Mouse (Mus musculus): ENCODE data around the gene Opa3. TPM values are rescaled to one million over a fixed set of nuclear protein-coding genes. Genes with fewer than 3 reads are reported as not detected.
"Not testable (repeated sequence)": the region's sequence is repeated elsewhere in the genome, so short reads cannot be mapped to it uniquely, and the experiment has no call there.

Opa3 gene
- polyA plus RNA-seq, 1 experiment from 2014 or later = 50.7 TPM

DNA sequence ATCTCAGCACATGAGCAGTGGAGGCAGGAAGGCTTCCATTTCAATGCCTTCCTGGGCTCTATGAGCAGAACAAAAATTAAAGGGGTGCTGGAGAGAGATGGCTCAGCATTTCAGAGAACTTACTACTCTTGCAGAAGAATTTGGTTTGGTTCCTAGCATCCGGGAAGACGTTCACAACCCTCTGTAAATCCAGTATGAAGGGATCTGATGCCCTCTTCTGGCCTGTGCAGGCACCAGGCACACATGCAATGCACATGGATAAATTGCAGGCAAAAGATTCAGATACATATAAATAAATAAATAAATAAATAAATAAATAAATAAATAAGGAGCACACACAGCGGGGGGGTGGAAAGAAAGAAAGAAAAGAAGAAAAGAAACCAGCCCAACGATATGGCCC, 48.1 kb downstream of the Opa3 start:
- Histone ChIP-seq H3K27ac (no peak overlapping the region), H3K27me3 (ENCODE audit: poor library complexity, severe bottlenecking) (peaks cover 45% of the 10 kb centered on the region), H3K9me3 (no peaks in the 10 kb centered on the region), H3K36me3 (replicated peaks) (no peaks in the 10 kb centered on the region), H3K4me3 (no peak overlapping the region), H3K4me1 (peaks cover 15% of the 10 kb centered on the region)
- DNase-seq (ENCODE audit: extremely low spot score, low spot score) = no peak
- 53% methylated on average over 4 of the region's 4 CpGs for WGBS

DNA sequence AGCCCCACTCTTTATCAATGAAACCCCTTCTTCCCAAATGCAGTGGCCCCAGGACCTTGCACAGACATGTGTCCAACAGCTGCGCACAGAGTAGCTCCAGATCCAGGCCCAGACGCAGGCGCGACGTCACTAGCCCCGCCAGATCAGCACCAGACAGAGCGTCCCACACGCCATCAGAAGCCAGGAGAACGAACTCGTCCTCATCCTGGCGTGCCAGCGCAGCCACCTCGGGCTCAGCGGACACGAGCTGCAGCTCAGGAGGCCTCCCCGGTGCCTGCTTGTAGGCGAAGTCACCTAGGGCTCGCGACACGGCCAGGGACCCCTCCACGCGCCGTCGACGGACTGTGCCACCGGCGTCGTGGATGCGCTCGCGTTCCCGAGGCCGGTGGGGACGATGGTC, 50.9 kb downstream of the Opa3 start:
- H3K27me3 ChIP-seq (ENCODE audit: poor library complexity, severe bottlenecking) = peaks cover 70% of the 10 kb centered on the region
- DNase-seq (ENCODE audit: extremely low spot score, low spot score) = no peak

DNA sequence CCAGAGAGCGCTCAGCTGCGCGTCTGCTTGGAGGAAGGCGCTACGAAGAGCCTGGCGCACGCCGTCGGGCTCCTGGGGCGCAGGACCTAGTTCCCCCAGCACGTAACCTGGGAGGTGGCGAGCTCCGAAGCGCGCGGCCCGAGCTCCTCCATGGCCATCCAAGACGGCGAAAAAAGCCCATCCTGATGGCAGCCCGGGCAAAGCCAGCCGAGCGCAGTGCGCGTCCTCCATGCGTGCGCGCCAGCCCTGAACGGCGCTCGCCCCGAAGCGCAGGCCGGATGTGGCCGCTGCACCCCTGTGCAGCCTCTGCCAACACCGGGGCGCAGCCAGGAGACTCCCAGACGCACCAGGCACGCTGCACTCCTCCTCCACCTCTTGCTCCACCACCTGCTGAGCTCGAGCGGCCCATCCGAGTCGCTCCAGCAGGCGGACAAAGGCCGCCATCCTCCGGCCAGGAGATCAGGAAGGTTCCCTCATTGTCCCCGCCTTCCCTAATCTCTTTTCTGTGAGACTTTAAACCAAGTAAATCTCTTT, 51.5 kb downstream of the Opa3 start, which contains the start of gene Ppm1n:
Gene Ppm1n, minus strand, starts transcription at position 484 of the 534 bp plus-strand sequence.
- H3K27me3 ChIP-seq (ENCODE audit: poor library complexity, severe bottlenecking) = peaks cover 76% of the 10 kb centered on the region

More for the DNA sequence above, 50.9 kb downstream of the Opa3 start:
- H3K4me3 ChIP-seq = peak overlapping the region; percentile 47
- H3K4me1 ChIP-seq = peaks cover 27% of the 10 kb centered on the region
- 0 out of 2 replicates have a peak, but pooled peaks cover 4% of the 10 kb centered on the region for H3K9me3 ChIP-seq
- H3K36me3 ChIP-seq (replicated peaks) = no peaks in the 10 kb centered on the region
- 2% methylated on average over 34 of the region's 34 CpGs for WGBS
- H3K27ac ChIP-seq = 0 out of 2 replicates have a peak overlapping the region, but pooled peaks have one; percentile 35

DNA sequence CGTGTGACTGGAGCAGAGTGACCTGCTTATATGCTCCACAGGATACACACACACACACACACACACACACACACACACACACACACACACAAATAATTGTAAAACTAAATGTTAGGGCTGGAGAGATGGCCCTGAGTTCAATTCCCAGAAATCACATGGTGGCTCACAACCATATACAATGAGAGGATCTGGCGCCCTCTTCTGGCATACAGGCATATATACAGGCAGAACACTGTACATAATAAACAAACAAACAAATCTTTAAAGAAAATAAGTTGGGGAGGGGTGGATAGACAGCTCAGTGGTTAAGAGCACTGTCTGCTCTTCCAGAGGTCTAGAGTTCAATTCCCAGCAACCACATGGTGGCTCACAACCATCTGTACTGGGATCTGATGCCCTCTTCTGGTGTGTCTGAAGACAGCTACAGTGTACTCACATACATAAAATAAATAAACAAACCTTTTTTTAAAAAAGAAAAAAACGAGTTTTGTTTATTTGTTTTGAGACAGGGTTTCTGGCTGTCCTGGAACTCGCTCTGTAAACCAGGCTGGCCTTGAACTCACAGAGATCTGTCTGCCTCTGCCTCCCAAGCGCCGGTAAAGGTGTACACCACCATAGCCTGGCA, 53.7 kb downstream of the Opa3 start:
- H3K4me3 ChIP-seq = peak overlapping the region; percentile 90
- H3K4me1 ChIP-seq = peaks cover 27% of the 10 kb centered on the region
- 0 out of 2 replicates have a peak overlapping the region, but pooled peaks have one; percentile 90 for H3K27ac ChIP-seq
- H3K27me3 ChIP-seq (ENCODE audit: poor library complexity, severe bottlenecking) = peaks cover 77% of the 10 kb centered on the region
- not testable (repeated sequence) for DNase-seq (ENCODE audit: extremely low spot score, low spot score); H3K9me3 ChIP-seq; H3K36me3 ChIP-seq (replicated peaks)
- WGBS = 36% methylated on average over 6 of the region's 6 CpGs

More for the DNA sequence above, 51.5 kb downstream of the Opa3 start, which contains the start of gene Ppm1n:
- Histone ChIP-seq H3K4me1 (peaks cover 27% of the 10 kb centered on the region), H3K36me3 (replicated peaks) (no peaks in the 10 kb centered on the region), H3K27ac (peak within 1 kb of the TSS; percentile 35; the same call in 1 of the 2 replicates), H3K4me3 (peak within 1 kb of the TSS; percentile 47), H3K9me3 (0 out of 2 replicates have a peak, but pooled peaks cover 4% of the 10 kb centered on the region)
- WGBS = under 1% methylated on average over 46 of the region's 46 CpGs
- no peak for DNase-seq (ENCODE audit: extremely low spot score, low spot score)

DNA sequence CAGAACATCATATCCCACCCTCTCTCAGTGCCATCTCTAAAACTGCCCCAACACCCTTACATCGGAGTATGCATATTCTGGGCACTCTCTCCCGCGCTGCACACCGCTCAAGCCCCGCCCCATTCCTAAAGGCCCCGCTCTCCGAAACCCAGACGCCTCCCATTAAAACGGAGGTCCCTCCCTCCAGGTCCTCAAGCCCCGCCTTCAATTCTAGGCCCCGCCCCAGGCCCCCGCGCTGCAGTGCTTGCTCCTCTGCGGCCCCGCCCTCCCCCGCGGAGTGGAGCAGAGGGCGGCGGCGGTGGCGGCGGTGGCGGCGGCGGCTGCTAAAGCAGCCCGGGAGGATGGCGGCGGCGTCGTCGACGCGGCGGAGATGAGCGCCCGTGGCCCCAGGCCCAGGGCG, 54.3 kb downstream of the Opa3 start, which contains the start of gene Rtn2:
Gene Rtn2, plus strand, starts transcription at position 240 of the 400 bp plus-strand sequence.
- DNase-seq (ENCODE audit: extremely low spot score, low spot score) = peak; percentile 89
- whole genome bisulfite sequencing = under 1% methylated on average over 37 of the region's 37 CpGs
- H3K36me3 ChIP-seq (replicated peaks) = peaks cover 13% of the 10 kb centered on the region
- peak within 1 kb of the TSS; percentile 90 for H3K27ac ChIP-seq
- H3K4me3 ChIP-seq = peak within 1 kb of the TSS; percentile 90
- peaks cover 27% of the 10 kb centered on the region for H3K4me1 ChIP-seq
- H3K27me3 ChIP-seq (ENCODE audit: poor library complexity, severe bottlenecking) = peaks cover 71% of the 10 kb centered on the region
- 0 out of 2 replicates have a peak, but pooled peaks cover 4% of the 10 kb centered on the region for H3K9me3 ChIP-seq

DNA sequence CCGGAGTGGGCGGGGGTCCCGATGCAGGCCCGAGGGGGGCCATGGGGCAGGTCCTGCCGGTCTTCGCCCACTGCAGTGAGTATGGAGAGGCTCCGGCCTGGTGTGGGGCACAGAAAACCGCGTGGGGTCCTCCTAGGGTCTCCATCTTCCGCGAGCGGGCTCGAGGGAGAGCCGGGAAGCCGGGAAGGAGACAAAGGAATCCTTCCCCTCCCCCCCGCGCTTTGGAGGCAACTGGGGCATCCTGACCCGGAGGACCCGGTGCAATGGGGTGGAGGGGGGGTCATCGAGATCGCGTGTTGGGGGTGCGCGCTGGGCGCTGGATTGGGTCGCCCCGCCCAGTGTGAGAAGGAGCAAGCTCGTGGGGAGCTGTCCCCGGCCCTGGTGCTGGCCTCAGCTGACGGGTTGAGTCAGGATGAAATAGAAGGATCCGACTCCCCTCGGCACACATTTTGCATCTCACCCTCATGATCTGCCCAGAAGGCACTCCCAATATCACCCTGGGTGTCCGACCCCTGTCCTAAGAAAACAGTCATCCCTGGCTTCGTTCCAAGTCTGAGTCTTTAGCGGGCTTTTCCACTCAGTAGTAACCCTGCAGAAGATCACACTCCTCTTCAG, 54.8 kb downstream of the Opa3 start:
- Histone ChIP-seq H3K27me3 (ENCODE audit: poor library complexity, severe bottlenecking) (peaks cover 66% of the 10 kb centered on the region), H3K36me3 (replicated peaks) (peaks cover 17% of the 10 kb centered on the region), H3K9me3 (0 out of 2 replicates have a peak, but pooled peaks cover 4% of the 10 kb centered on the region), H3K4me3 (peak overlapping the region; percentile 90), H3K27ac (peak overlapping the region; percentile 90), H3K4me1 (peaks cover 27% of the 10 kb centered on the region)
- 1% methylated on average over 34 of the region's 35 CpGs for WGBS
- DNase-seq (ENCODE audit: extremely low spot score, low spot score) = peak; percentile 63

DNA sequence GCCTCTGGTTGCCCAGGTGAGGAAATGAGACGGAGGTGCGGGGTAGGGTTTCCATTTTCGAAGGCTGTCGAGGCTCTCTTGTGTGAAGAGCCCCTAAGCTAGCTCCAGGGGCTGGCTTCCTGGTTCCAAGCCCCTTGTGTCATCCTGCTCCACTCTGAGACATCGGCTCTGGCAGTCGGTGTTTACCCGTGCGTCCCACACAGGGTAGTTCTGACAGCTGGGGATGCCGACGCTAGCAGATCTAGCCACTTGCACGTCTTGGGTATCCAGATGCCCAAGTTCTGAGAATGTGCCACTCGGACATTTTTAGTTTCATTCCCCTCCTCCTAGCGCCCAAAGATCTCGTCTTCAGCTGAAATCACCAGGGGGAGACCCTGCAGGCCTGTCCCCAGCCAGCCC, 55.3 kb downstream of the Opa3 start:
- peak overlapping the region; percentile 90; the same call in 1 of the 2 replicates for H3K27ac ChIP-seq
- H3K4me3 ChIP-seq = peak overlapping the region; percentile 90
- H3K36me3 ChIP-seq (replicated peaks) = peaks cover 20% of the 10 kb centered on the region
- WGBS = 44% methylated on average over 14 of the region's 14 CpGs
- peaks cover 27% of the 10 kb centered on the region for H3K4me1 ChIP-seq
- DNase-seq (ENCODE audit: extremely low spot score, low spot score) = no peak
- peaks cover 61% of the 10 kb centered on the region for H3K27me3 ChIP-seq (ENCODE audit: poor library complexity, severe bottlenecking)
- H3K9me3 ChIP-seq = 0 out of 2 replicates have a peak, but pooled peaks cover 4% of the 10 kb centered on the region

DNA sequence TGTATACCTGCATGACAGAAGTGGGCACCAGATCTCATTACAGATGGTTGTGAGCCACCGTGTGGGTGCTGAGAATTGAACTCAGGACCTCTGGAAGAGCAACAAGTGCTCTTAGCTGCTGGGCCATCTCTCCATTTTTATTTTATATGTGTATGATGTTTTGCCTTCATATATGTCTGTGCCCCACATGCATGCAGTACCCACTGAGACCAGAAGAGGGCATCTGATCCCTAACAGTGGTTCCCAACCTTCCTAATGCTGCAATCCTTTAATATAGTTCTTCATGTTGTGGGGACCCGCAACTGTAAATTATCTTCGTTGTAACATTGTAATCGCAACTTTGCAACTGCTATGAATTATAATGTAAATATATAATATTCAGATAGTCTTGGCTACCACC, 56.6 kb downstream of the Opa3 start:
- 32% methylated on average over 4 of the region's 4 CpGs for WGBS
- peaks cover 18% of the 10 kb centered on the region for H3K4me1 ChIP-seq

DNA sequence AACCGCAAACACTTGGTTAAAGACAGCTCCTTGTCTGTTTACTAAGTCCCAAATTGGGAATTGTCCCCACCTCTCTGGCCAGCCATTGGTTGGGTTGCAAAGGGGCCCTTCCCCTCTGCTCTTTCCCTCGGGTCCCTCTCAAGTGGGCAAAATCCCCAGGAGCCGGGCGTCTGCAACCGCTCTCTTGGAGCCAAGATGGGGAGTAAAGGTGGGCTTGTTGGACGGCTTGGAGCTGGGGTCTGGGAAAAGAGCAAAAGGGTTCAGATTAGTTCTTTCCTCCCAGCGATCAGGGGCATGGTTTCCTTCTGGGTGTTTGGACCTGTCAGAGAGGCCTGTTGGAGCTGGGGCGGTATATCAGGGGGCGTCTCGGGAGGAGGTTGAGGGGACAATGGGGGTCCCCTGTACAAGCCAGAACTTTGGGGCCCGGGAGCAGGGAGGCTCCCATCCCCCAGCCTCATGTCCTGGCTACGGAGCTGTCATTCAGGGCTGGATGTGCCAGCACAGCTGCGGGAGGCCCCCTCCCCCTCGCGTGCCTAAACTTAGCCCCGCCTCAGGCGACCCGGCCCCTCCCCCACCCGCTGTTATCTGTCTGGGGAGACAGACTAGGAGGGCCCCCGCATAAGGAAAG, 62.9 kb downstream of the Opa3 start:
- Histone ChIP-seq H3K27me3 (ENCODE audit: poor library complexity, severe bottlenecking) (no peaks in the 10 kb centered on the region; the same call in 1 of the 2 replicates), H3K27ac (peak overlapping the region; percentile 76), H3K4me1 (peaks cover 28% of the 10 kb centered on the region), H3K36me3 (replicated peaks) (peaks cover 40% of the 10 kb centered on the region), H3K9me3 (no peaks in the 10 kb centered on the region), H3K4me3 (peak overlapping the region; percentile 50)
- WGBS = under 1% methylated on average over 20 of the region's 20 CpGs
- no peak for DNase-seq (ENCODE audit: extremely low spot score, low spot score)

More for the DNA sequence above, 56.6 kb downstream of the Opa3 start:
- peak; percentile 62 for DNase-seq (ENCODE audit: extremely low spot score, low spot score)
- H3K9me3 ChIP-seq = 0 out of 2 replicates have a peak, but pooled peaks cover 4% of the 10 kb centered on the region
- peaks cover 47% of the 10 kb centered on the region for H3K27me3 ChIP-seq (ENCODE audit: poor library complexity, severe bottlenecking)
- H3K27ac ChIP-seq = no peak overlapping the region
- H3K4me3 ChIP-seq = no peak overlapping the region
- peaks cover 25% of the 10 kb centered on the region for H3K36me3 ChIP-seq (replicated peaks)

DNA sequence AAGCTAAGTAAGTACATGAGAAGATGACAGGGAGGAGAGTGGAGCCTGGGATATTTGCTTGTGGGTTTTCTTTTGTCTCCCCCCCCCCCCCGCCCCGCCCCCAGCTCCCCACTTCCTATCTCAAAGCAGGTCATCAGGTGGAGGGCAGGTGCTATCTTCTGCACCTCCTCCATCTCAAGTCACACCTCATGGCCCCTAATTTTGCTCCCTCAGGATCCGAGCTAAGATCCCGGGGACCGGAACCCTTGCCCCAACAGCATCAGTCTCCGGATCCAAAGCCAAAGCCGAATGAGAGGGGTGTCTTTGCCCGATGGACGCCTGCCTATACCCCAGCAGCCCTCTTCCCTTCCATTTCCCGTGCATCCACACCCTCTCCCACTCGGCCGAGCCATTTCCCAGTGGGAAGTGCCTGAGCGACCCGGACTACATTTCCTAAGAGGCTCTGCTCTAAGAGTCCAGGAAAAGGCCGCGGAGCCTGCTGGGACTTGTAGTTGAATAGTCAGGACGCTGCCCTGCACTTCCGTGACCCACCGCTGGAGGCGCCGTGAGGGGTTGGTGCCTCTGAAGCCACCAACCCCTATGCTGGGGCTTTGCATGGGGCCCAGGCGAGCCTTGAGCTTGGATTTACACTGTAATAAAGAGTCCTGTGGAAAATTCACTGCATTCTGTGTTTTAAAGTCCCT, 67.5 kb downstream of the Opa3 start:
- no peaks in the 10 kb centered on the region for H3K27me3 ChIP-seq (ENCODE audit: poor library complexity, severe bottlenecking)
- H3K9me3 ChIP-seq = no peaks in the 10 kb centered on the region
- peak overlapping the region; percentile 75 for H3K27ac ChIP-seq
- H3K36me3 ChIP-seq (replicated peaks) = peaks cover 15% of the 10 kb centered on the region
- peak; percentile 94 for DNase-seq (ENCODE audit: extremely low spot score, low spot score)
- peak overlapping the region; percentile 50 for H3K4me3 ChIP-seq
- 17% methylated on average over 22 of the region's 22 CpGs for WGBS
- H3K4me1 ChIP-seq = peaks cover 24% of the 10 kb centered on the region

DNA sequence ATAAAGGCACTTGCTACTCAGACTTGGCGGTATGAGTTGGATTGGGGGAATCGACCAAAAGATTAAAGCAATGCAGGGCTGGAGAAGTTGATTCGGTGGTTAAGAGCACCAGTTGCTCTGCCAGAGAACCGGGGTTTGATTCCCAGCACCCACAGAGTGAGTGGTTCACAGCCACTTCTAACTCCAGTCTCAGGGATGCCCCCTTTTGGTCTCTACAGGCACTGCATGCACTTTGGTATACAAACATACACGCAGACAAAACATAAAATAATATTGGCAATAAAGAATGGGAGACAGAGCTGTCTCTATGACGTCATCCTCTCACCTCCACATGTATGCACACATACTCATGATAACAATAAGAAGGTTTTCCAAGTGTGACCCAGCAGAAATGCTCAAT, 68.9 kb downstream of the Opa3 start:
- no peak overlapping the region for H3K4me3 ChIP-seq
- peaks cover 9% of the 10 kb centered on the region for H3K27me3 ChIP-seq (ENCODE audit: poor library complexity, severe bottlenecking)
- peaks cover 19% of the 10 kb centered on the region for H3K4me1 ChIP-seq
- peaks cover 15% of the 10 kb centered on the region for H3K36me3 ChIP-seq (replicated peaks)
- H3K9me3 ChIP-seq = no peaks in the 10 kb centered on the region
- WGBS = 89% methylated on average over 6 of the region's 6 CpGs
- H3K27ac ChIP-seq = no peak overlapping the region
- DNase-seq (ENCODE audit: extremely low spot score, low spot score) = no peak

DNA sequence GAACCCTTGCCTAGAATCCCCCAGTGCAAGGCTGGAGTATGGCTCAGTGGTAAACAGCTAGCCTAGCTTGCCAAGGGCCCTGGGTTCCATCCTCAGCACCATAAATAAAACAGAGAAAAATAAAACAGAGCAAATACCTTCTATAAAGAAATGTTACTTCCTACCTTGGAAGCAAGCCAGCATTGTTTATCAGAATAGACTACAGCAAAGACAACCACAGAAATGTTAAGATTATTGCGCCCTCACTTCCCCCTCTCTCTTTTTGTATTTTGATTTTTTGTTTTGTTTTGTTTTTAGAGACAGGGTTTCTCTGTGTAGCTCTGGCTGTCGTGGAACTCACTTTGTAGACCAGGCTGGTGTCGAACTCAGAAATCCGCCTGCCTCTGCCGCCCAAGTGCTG, 69.7 kb downstream of the Opa3 start:
- no peak for DNase-seq (ENCODE audit: extremely low spot score, low spot score)
- peaks cover 15% of the 10 kb centered on the region for H3K36me3 ChIP-seq (replicated peaks)
- WGBS = 93% methylated on average over 5 of the region's 5 CpGs

More for the DNA sequence above, 69.7 kb downstream of the Opa3 start:
- peaks cover 22% of the 10 kb centered on the region for H3K4me1 ChIP-seq
- no peak overlapping the region for H3K27ac ChIP-seq
- H3K27me3 ChIP-seq (ENCODE audit: poor library complexity, severe bottlenecking) = peaks cover 16% of the 10 kb centered on the region
- H3K4me3 ChIP-seq = no peak overlapping the region
- no peaks in the 10 kb centered on the region for H3K9me3 ChIP-seq

All from forebrain, embryonic 10.5 days (tissue).